ENCODE assay signal across 15 mouse cellular contexts in genomic region chr9:107520331-107520730, GRCm38 (mm10). TPM values are rescaled to one million over a fixed set of nuclear protein-coding genes. Genes with fewer than 3 reads are reported as not detected.
"Had no signal": no experiment of that assay in that cellular context is flagged by ENCODE, and none has a peak within 500 bp of the region (broad histone marks: within the 10 kb centered on the region; RNA-seq: fewer than 3 reads in every experiment).

No protein-coding gene starts in this region.

- H3K9me3 ChIP-seq: limb, embryonic 10.5 days; liver, embryonic 15.5 days; megakaryocyte, embryonic 14.5 days; stomach, embryonic 15.5 days had no signal

- H3K4me3 ChIP-seq: left cerebral cortex, adult 2 months; limb, embryonic 10.5 days; liver, embryonic 15.5 days; stomach, embryonic 15.5 days had no signal

- H3K36me3 ChIP-seq: limb, embryonic 10.5 days; liver, embryonic 15.5 days; stomach, embryonic 15.5 days had no signal

- H3K9ac ChIP-seq: liver, embryonic 15.5 days; stomach, embryonic 15.5 days had no signal

- H3K4me2 ChIP-seq: liver, embryonic 11.5 days; liver, embryonic 15.5 days; stomach, embryonic 15.5 days had no signal

- H3K27ac ChIP-seq: left cerebral cortex, adult 2 months; liver, embryonic 15.5 days; macrophage; stomach, embryonic 15.5 days had no signal

- ATAC-seq: intestine, postnatal 0 days had no signal

- DNase-seq: kidney, adult 8-10 months; kidney, postnatal 25 days; lung, adult 2 months; lung, postnatal 10 days; right cerebral cortex, postnatal 14 days; thymus, postnatal 36 days had no signal

RNA-seq across cellular contexts. Expression of gene Zmynd10, which starts 26.8 kb away (rescaled TPM):
- total RNA-seq: neutrophil, adult 5-6 weeks had no signal
- polyA plus RNA-seq: macrophage had no signal
